Mouse (Mus musculus): Measurements from ENCODE around the gene Ece2. TPM values are rescaled to one million over a fixed set of nuclear protein-coding genes. Genes with fewer than 3 reads are reported as not detected.

Ece2 gene
- polyA plus RNA-seq (2014; fragmentation: Illumina TruSeq; extraction: RNeasy Lipid Tissue Mini Kit (QIAGEN cat#74804); ENCODE audit: low read depth, low replicate concordance) = 2.4 TPM

DNA sequence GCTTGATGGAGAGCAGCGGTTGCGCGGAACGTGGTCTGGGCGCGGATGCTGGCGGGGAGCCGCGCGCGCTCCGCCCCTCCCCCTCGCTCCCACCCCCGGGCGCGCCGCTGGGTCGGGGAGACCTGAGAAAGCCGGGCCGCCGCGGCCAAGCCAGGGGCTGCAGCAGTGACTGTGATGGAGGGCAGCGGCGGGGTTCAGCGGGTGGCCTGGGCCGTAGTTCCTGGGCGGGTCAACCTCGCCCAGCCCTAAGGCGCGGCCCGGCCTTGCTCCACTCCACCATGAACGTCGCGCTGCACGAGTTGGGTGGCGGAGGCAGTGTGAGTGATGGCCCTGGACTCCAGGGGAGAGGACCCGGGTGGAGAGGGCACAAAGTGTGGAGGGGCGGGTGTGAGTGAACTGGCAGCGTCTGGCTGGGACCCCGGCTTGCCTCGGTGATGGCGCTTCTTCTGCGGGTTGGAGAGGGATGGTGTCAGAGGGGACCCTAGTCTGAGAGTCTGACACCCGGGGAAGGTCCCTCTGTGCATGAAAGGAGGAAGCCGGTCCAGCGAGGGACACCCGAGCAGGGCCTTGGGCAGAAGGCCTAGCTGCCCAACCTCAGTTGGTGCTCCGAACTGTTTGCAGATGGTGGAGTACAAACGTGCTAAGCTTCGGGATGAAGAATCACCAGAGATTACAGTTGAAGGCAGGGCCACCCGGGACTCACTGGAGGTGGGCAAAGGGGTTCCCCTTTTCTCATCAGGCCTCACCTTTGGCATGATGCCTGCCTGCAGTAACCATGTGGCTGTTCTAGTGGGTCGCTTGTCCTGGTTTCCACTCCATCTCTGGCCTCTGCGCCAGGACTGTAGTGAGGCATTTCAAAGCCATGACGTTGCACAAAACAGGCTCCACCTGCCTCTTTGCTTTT, at the start of gene Ece2:
Ece2 (plus strand) TSS at position 98 of the 904 bp plus-strand sequence.

DNA sequence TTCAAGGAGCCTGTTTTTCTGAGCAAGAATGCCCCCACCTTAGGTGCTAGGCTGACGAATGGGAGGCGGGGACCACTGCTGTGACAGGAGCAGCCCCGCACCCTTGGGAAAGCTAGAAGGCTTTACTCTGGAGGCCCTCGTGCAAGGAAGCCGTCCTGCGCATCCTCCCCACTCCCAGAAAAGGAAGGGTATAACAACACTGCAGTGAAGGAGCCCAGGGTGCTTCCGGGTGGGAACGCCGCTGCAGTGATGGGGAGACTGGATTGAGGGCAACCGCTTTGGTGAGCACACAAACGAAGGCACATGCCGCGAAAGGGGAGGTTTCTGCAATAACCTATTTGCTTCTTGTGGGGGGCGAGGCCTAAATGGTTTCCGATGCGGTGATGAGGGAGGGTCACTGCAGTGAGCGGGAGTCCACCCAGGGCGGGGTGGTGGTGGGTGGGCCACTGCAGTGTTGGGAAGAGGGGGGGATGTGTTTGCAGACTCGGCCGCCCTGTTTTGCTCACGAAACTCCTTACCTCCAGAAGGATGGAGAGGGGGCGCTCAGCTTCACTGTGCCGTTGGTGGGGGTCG, 40.2 kb upstream of the Ece2 start, which contains the start of gene Vwa5b2:
Vwa5b2 (plus strand) TSS at position 106 of the 573 bp plus-strand sequence.

GRCm38 (mm10) chr16:20611357-20612227, 18.0 kb upstream of the Ece2 start, which contains the start of the genes Eef1akmt4, Gm49333 and Alg3:
Gene Eef1akmt4 (plus strand): TSS chr16:20611593.
Gene Gm49333 (plus strand): TSS chr16:20611610.
Gene Alg3 (minus strand): TSS chr16:20611735.

DNA sequence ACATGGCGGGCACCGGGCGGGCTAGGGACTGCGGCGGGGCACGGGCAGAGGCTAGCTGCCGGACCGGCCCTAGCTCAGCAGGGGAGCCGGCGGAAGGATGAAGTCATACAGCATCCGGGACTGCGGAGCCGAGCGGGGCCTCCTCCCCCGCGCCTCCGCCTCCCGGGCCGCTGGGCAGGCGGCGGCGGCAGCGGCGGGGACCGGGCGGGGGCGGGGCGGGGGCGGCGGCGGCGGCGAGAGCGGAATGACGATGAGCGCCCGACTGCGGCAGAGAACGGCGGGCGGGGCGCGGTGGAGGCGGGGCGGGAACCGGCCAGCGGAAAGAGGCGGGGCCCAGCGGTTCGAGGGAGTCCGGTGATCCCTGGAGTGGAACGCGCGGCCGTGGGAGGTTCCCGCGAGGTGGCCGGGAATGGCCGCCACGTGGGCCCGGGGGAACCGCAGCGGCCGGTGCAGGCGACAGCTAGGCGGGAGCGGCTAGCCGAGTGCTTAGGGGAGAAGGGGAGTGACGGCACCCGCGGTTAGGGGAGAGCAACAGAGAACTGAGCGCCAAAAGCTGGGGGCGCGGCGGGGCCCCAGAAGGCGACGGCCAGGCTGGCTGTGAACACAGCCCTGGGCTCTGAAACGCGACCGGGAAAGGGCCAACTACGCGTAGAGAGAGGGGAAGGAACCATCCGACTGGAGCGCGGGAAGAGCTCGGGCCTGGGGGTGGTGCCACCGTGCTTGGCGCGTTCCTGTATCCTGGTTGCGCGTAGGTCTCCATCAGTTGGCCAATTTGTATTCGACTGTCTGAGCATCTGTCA, 8.2 kb upstream of the Ece2 start, which contains the start of gene Camk2n2:
Camk2n2 (minus strand) TSS at position 97 of the 800 bp plus-strand sequence.

DNA sequence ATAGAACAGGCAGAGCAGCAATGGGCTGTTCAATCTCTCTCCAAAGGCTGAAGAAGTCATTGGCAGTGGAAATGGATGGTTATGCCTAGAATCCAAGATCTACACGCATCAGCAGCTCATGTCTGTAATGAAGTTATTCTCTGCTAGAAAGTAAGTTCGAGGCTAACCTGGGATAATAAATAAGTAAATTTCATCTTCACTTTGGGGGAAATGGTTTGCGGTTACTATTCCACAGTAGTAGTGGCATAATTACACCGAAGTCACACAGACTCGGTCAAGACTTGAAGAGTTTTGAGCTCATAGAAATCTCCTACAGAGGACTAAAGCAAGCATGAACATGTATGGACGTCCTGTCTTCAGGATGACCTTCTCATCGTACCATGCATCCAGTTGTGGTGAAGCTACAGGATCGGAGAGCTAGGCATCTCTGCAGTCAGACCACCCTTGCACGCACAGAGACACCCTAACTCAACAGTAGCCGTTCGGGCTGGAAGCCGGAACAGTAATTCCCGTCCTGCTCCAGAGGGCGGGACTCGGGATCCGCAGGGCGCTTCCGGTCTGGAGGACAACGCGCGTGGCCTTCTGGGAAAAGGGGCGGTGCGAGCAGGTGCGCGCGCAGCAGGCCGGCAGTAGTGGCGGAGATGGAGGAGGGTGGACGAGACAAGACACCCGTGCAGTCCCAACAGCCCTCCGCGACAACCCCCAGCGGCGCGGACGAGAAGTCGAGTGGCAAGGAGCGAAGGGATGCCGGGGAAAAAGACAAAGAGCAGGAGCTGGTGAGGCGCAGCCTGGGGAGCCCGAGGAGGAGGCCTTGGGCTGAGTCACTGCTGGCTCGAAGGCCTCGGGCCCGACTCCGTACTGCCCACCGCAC, 21.7 kb downstream of the Ece2 start, which contains the start of gene Psmd2:
Psmd2 (plus strand) TSS at position 577 of the 871 bp plus-strand sequence.

DNA sequence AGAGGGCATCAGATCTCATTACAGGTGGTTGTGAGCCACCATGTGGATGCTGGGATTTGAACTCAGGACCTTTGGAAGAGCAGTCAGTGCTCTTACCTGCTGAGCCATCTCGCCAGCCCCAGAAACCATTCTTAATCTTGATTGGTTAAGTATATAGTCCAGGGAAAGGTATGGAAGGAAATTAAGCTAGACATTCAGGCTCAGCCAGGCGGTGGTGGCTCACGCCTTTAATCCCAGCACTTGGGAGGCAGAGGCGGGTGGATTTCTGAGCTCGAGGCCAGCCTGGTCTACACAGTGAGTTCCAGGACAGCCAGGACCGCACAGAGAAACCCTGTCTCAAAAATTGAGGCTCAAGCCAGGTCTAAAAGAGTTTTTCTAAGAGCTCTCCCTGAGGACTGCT, 38.4 kb downstream of the Ece2 start, which contains the start of gene Eif4g1:
Eif4g1 (plus strand) TSS at position 301 of the 400 bp plus-strand sequence.

DNA sequence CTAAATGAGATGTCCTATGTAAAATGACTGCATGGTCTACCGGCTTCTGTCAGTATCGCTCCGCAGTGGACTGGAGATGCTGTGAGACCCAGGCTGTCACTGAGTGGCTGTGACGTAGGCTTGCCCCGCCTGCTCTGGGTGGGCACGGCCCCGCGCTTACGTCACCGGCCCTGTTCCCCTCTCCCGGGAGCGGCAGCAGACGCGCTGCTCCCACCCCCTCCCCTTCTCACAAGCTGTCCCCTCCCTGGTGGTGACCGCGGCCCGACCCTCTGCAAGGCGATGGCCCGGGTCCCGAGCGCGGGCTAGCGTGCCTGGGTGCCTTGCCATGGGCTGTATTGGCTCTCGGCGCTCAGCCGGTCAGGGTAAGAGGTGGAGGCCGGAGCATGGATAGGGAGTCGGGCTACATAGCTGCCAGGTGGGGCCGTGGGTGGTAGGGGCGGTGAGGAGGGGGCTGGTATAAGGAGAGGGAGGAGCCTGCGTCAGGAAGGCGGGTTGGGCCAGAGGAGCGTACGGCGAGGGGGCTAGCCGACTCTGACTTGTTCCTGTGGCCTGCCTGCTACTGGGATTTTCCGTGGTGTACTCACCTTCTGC, 63.6 kb downstream of the Ece2 start, which contains the start of gene Fam131a:
Fam131a (plus strand) TSS at position 131 of the 591 bp plus-strand sequence.

Other genes with a start within 250 kb of the Ece2 start
- gene Abcc5, start 203.4 kb upstream of the Ece2 start, polyA plus RNA-seq (2014; fragmentation: Illumina TruSeq; extraction: RNeasy Lipid Tissue Mini Kit (QIAGEN cat#74804); ENCODE audit: low read depth, low replicate concordance) = 54.2 TPM
- 12.4 TPM for gene Eif2b5, start 131.0 kb upstream of the Ece2 start, polyA plus RNA-seq (2014; fragmentation: Illumina TruSeq; extraction: RNeasy Lipid Tissue Mini Kit (QIAGEN cat#74804); ENCODE audit: low read depth, low replicate concordance)
- 18.4 TPM for gene Dvl3, start 112.8 kb upstream of the Ece2 start, polyA plus RNA-seq (2014; fragmentation: Illumina TruSeq; extraction: RNeasy Lipid Tissue Mini Kit (QIAGEN cat#74804); ENCODE audit: low read depth, low replicate concordance)
- gene Ap2m1, start 94.3 kb upstream of the Ece2 start, polyA plus RNA-seq (2014; fragmentation: Illumina TruSeq; extraction: RNeasy Lipid Tissue Mini Kit (QIAGEN cat#74804); ENCODE audit: low read depth, low replicate concordance) = 132 TPM
- 17.7 TPM for gene Abcf3, start 81.3 kb upstream of the Ece2 start, polyA plus RNA-seq (2014; fragmentation: Illumina TruSeq; extraction: RNeasy Lipid Tissue Mini Kit (QIAGEN cat#74804); ENCODE audit: low read depth, low replicate concordance)
- not detected for gene Vwa5b2, start 40.4 kb upstream of the Ece2 start, polyA plus RNA-seq (2014; fragmentation: Illumina TruSeq; extraction: RNeasy Lipid Tissue Mini Kit (QIAGEN cat#74804); ENCODE audit: low read depth, low replicate concordance)
- gene Eef1akmt4, start 18.2 kb upstream of the Ece2 start, polyA plus RNA-seq (2014; fragmentation: Illumina TruSeq; extraction: RNeasy Lipid Tissue Mini Kit (QIAGEN cat#74804); ENCODE audit: low read depth, low replicate concordance) = 1.1 TPM
- gene Gm49333, start 18.2 kb upstream of the Ece2 start, polyA plus RNA-seq (2014; fragmentation: Illumina TruSeq; extraction: RNeasy Lipid Tissue Mini Kit (QIAGEN cat#74804); ENCODE audit: low read depth, low replicate concordance) = not detected
- 8.6 TPM for gene Alg3, start 18.1 kb upstream of the Ece2 start, polyA plus RNA-seq (2014; fragmentation: Illumina TruSeq; extraction: RNeasy Lipid Tissue Mini Kit (QIAGEN cat#74804); ENCODE audit: low read depth, low replicate concordance)
- gene Camk2n2, start 8.5 kb upstream of the Ece2 start, polyA plus RNA-seq (2014; fragmentation: Illumina TruSeq; extraction: RNeasy Lipid Tissue Mini Kit (QIAGEN cat#74804); ENCODE audit: low read depth, low replicate concordance) = 1.7 TPM
- gene Psmd2, start 21.8 kb downstream of the Ece2 start, polyA plus RNA-seq (2014; fragmentation: Illumina TruSeq; extraction: RNeasy Lipid Tissue Mini Kit (QIAGEN cat#74804); ENCODE audit: low read depth, low replicate concordance) = 113 TPM
- gene Eif4g1, start 38.5 kb downstream of the Ece2 start, polyA plus RNA-seq (2014; fragmentation: Illumina TruSeq; extraction: RNeasy Lipid Tissue Mini Kit (QIAGEN cat#74804); ENCODE audit: low read depth, low replicate concordance) = 151 TPM
- 0.35 TPM for gene Fam131a, start 63.4 kb downstream of the Ece2 start, polyA plus RNA-seq (2014; fragmentation: Illumina TruSeq; extraction: RNeasy Lipid Tissue Mini Kit (QIAGEN cat#74804); ENCODE audit: low read depth, low replicate concordance)
- gene Polr2h, start 87.8 kb downstream of the Ece2 start, polyA plus RNA-seq (2014; fragmentation: Illumina TruSeq; extraction: RNeasy Lipid Tissue Mini Kit (QIAGEN cat#74804); ENCODE audit: low read depth, low replicate concordance) = 43.4 TPM
- 1.3 TPM for gene Clcn2, start 87.9 kb downstream of the Ece2 start, polyA plus RNA-seq (2014; fragmentation: Illumina TruSeq; extraction: RNeasy Lipid Tissue Mini Kit (QIAGEN cat#74804); ENCODE audit: low read depth, low replicate concordance)
- gene Chrd, start 103.3 kb downstream of the Ece2 start, polyA plus RNA-seq (2014; fragmentation: Illumina TruSeq; extraction: RNeasy Lipid Tissue Mini Kit (QIAGEN cat#74804); ENCODE audit: low read depth, low replicate concordance) = 1.2 TPM
- not detected for gene Thpo, start 104.7 kb downstream of the Ece2 start, polyA plus RNA-seq (2014; fragmentation: Illumina TruSeq; extraction: RNeasy Lipid Tissue Mini Kit (QIAGEN cat#74804); ENCODE audit: low read depth, low replicate concordance)